Mouse (Mus musculus) C2C12 (cell line): ENCODE data around the gene Foxb2.

ENCODE experiments used
- CEBPB ChIP-seq: IDR thresholded peaks from one replicate; pipeline ENCODE4 v1.6.1; 2011; ENCODE audit warnings: low read depth, mild to moderate bottlenecking, control low read depth, moderate library complexity
- CTCF ChIP-seq: IDR thresholded peaks from one replicate; pipeline ENCODE4 v1.5.1; 2011; ENCODE audit not compliant: control insufficient read depth, insufficient read depth, insufficient read length
- MAX ChIP-seq: IDR thresholded peaks from one replicate; pipeline ENCODE4 v1.6.1; 2011; ENCODE audit warnings: mild to moderate bottlenecking, control low read depth
- MYOD1 ChIP-seq: IDR thresholded peaks from one replicate; pipeline ENCODE4 v1.6.1; 2011; ENCODE audit warnings: low read depth; ENCODE audit not compliant: control insufficient read depth, insufficient read length

GRCm38 (mm10) chr19:16870501-16871191 lies 3.0 kb downstream of the Foxb2 start:
- no peak for TF ChIP-seq CEBPB
- no peak for TF ChIP-seq CTCF
- TF ChIP-seq MAX, result no peak
- no peak for TF ChIP-seq MYOD1
